Mouse (Mus musculus): Measurements from ENCODE around the gene Arnt.
"Not testable (repeated sequence)": the region's sequence is repeated elsewhere in the genome, so short reads cannot be mapped to it uniquely, and the experiment has no call there.

Arnt gene

GRCm38 (mm10) chr3:95526622-95527211 lies 92.5 kb downstream of the Arnt start, which contains the start of gene Ctss:
TSS of gene Ctss (plus strand) at chr3:95526786.
- no peak for DNase-seq (ENCODE audit: low read depth, low spot score)

GRCm38 (mm10) chr3:95529814-95530213 lies 95.6 kb downstream of the Arnt start:
- no peak for DNase-seq (ENCODE audit: low read depth, low spot score)

- no peak for DNase-seq (ENCODE audit: low read depth, low spot score)
These were observed 96.8 kb downstream of the Arnt start for GRCm38 (mm10) chr3:95531025-95531424.

- DNase-seq (ENCODE audit: low read depth, low spot score): no peak
These were observed 99.2 kb downstream of the Arnt start for GRCm38 (mm10) chr3:95533364-95533763.

GRCm38 (mm10) chr3:95534927-95535326 lies 100.7 kb downstream of the Arnt start:
- DNase-seq (ENCODE audit: low read depth, low spot score): no peak

- no peak for DNase-seq (ENCODE audit: low read depth, low spot score)
These were observed 104.7 kb downstream of the Arnt start for GRCm38 (mm10) chr3:95538936-95539335.

GRCm38 (mm10) chr3:95539837-95540236 lies 105.6 kb downstream of the Arnt start:
- DNase-seq (ENCODE audit: low read depth, low spot score): no peak

- not testable (repeated sequence) for DNase-seq (ENCODE audit: low read depth, low spot score)
These were observed 107.0 kb downstream of the Arnt start for GRCm38 (mm10) chr3:95541186-95541585.

GRCm38 (mm10) chr3:95542171-95542570 lies 108.0 kb downstream of the Arnt start:
- DNase-seq (ENCODE audit: low read depth, low spot score): no peak

GRCm38 (mm10) chr3:95542981-95543380 lies 108.8 kb downstream of the Arnt start:
- DNase-seq (ENCODE audit: low read depth, low spot score): no peak
